Mouse (Mus musculus) neural tube, embryonic 14.5 days (tissue): ENCODE data around the gene 9230112D13Rik. TPM values are rescaled to one million over a fixed set of nuclear protein-coding genes. Genes with fewer than 3 reads are reported as not detected.

Experiments used
- ATAC-seq: fragments of 200-750 bp; cut with Nextera tagmentation; 2 replicates; pipeline ENCODE4 v1.8.0; 2017; ENCODE audit warnings: low read depth, mild to moderate bottlenecking, moderate TSS enrichment, moderate library complexity
- H3K27ac ChIP-seq: fragments of 300-500 bp; sonication (generic); 2 replicates; pipeline ENCODE4 v1.5.1; 2014; ENCODE audit warnings: low read depth, mild to moderate bottlenecking, control low read depth, low read length, moderate library complexity, mixed read lengths
- H3K27me3 ChIP-seq: fragments of 300-500 bp; sonication (generic); 2 replicates; pipeline ENCODE4 v1.6.1; 2014; ENCODE audit warnings: low read length; ENCODE audit not compliant: control insufficient read depth, insufficient read depth
- H3K36me3 ChIP-seq: fragments of 300-500 bp; sonication (generic); 2 replicates; pipeline ENCODE4 v1.6.1; 2014; ENCODE audit warnings: low read length, mixed read lengths; ENCODE audit not compliant: control insufficient read depth, insufficient read depth
- H3K4me1 ChIP-seq: fragments of 300-500 bp; sonication (generic); 2 replicates; pipeline ENCODE4 v1.6.1; 2014; ENCODE audit warnings: low read length; ENCODE audit not compliant: control insufficient read depth, insufficient read depth
- H3K4me2 ChIP-seq: fragments of 300-500 bp; sonication (generic); 2 replicates; pipeline ENCODE4 v1.6.1; 2014; ENCODE audit warnings: mild to moderate bottlenecking, low read depth, low read length, control low read depth
- H3K4me3 ChIP-seq: fragments of 300-500 bp; sonication (generic); 2 replicates; pipeline ENCODE4 v1.5.1; 2014; ENCODE audit warnings: low read depth, low read length, control low read depth, mixed read lengths
- H3K9ac ChIP-seq: fragments of 300-500 bp; sonication (generic); replicated peaks from 2 replicates; pipeline ENCODE4 v1.6.1; 2014; ENCODE audit warnings: low read depth, mild to moderate bottlenecking, control low read depth, low read length, mixed read lengths
- H3K9me3 ChIP-seq: fragments of 300-500 bp; sonication (generic); 2 replicates; pipeline ENCODE4 v1.6.1; 2016; ENCODE audit warnings: low read length; ENCODE audit not compliant: control insufficient read depth
- WGBS: fragments of 180-500 bp; shearing (Covaris S2); extraction: QIAGEN DNeasy Blood & Tissue Kit; methylation state at CpG from one replicate; pipeline ENCODE4 v1.1.7; 2014; 5-methylcytosine and 5-hydroxymethylcytosine counted together
- polyA plus RNA-seq: library from polyadenylated mRNA; unstranded; fragments of >200 nt; fragmentation: Nextera tagmentation; extraction: Ambion mirVana; gene quantifications from 2 replicates; pipeline ENCODE4 v1.2.1, GENCODE M21; 2014

The 9230112D13Rik gene
- polyA plus RNA-seq, 1 experiment from 2014 or later = not detected

DNA sequence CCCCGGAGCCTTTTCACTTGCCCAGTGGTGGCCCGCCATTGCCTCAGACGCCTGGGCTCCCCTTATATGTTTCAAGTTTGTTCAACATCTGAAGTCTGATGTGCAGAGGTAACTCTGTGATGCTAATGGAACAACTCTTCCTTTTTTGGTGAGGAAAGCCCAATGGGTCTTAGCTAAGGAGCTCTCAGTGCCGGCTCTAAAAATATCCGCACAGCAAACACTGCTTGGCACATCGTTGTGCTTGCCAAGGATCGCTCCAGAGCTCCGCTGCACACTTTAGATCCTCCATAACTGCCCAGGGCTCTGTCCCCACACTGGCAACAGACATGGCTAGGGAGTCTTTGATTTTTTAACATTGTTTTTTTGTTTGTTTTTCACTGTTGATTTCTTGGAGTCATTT is 6.2 kb upstream of the 9230112D13Rik start:
- Histone ChIP-seq H3K4me3 (no peak overlapping the region), H3K4me1 (no peaks in the 10 kb centered on the region), H3K9ac (no peak overlapping the region), H3K9me3 (no peaks in the 10 kb centered on the region), H3K27ac (no peak overlapping the region), H3K36me3 (no peaks in the 10 kb centered on the region), H3K4me2 (no peak overlapping the region), H3K27me3 (no peaks in the 10 kb centered on the region; the same call in 1 of the 2 replicates)
- 79% methylated on average over 8 of the region's 8 CpGs for WGBS
- no peak for ATAC-seq

DNA sequence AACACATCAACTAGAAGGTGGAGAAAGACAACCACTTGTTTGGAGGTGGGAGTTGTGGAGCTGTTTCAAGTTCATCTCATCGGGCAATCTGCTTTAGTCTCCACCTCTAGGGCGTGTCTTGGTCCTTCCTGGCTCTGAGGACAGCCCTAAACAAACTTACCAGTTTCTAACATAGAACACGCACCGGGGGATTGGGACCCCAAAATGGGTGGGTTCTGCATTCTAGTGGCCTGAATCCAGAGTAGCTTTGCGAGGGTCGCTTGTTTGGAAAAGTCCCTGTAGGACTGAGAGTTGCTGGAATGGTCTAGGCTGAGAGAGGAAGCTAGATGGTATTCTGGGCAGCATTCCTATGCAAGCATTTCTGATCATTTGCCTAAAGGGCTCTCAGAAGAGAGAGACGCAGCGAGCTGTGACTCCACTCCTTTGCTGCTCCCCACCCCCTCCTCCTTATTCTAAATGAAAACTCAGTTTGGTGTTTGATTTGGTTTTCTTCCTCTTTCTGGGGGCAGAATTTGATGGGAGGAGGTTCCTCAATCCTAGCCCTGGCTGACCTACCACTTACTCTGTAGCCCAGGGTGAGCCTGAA is 4.5 kb downstream of the 9230112D13Rik start:
- Histone ChIP-seq H3K4me2 (no peak overlapping the region), H3K4me1 (no peaks in the 10 kb centered on the region), H3K4me3 (no peak overlapping the region), H3K36me3 (no peaks in the 10 kb centered on the region), H3K27me3 (no peaks in the 10 kb centered on the region), H3K27ac (no peak overlapping the region), H3K9me3 (no peaks in the 10 kb centered on the region), H3K9ac (no peak overlapping the region)
- ATAC-seq = no peak
- 89% methylated on average over 8 of the region's 8 CpGs for WGBS

DNA sequence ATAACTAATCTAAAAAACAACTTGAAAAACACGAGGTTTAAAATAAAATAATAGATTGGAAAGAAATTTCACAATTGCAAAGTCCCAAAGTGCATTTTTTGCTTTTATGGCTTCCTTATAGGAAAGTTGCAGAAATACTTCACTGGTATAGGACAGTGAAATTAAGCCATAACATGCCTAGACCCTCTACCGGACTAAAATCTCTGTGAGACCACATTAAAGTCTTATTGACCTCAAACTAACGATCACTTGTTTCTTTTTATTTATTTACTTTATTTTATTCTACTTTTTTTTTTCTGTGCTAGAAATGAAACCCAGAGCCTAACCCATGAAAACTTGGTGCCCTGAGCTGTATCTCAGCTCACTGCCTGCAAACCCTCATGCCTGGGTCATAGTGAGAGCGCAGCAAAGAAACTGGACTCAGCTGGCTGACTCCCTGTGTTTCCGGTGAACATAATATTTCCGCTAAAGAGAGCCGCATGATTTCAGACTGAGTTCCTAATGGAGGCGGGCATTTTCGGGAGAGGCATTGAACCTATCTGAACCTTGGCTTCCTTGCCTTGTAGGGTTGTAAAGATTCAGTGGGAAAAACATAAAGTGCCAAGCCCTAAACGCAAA is 5.5 kb downstream of the 9230112D13Rik start:
- H3K4me2 ChIP-seq = no peak overlapping the region
- H3K27ac ChIP-seq = no peak overlapping the region
- H3K27me3 ChIP-seq = no peaks in the 10 kb centered on the region
- no peak overlapping the region for H3K9ac ChIP-seq
- no peaks in the 10 kb centered on the region for H3K36me3 ChIP-seq
- no peak overlapping the region for H3K4me3 ChIP-seq
- no peaks in the 10 kb centered on the region for H3K4me1 ChIP-seq
- no peak for ATAC-seq
- 90% methylated on average over 10 of the region's 10 CpGs for WGBS
- H3K9me3 ChIP-seq = no peaks in the 10 kb centered on the region

DNA sequence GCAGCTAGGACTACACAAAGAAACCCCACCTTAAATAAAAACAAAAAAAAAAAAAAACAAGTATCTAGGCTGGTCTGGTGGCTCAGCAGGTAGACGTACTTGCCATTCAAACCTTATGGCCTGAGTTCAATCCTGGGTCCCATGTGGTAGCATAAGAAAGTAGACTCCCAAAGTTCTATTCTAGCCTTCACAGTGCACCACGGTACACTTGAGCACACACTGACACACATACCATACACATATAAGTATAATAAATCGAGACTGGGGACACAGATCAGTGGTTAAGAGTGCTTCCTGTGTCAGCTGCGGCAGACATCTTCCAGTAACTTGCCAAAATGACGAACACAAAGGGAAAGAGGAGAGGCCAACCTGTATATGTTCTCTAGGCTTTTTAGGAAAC is 6.7 kb downstream of the 9230112D13Rik start:
- Histone ChIP-seq H3K9ac (no peak overlapping the region), H3K36me3 (no peaks in the 10 kb centered on the region), H3K4me1 (no peaks in the 10 kb centered on the region), H3K4me2 (no peak overlapping the region), H3K9me3 (no peaks in the 10 kb centered on the region), H3K27ac (no peak overlapping the region), H3K4me3 (no peak overlapping the region), H3K27me3 (no peaks in the 10 kb centered on the region)
- WGBS = 90% methylated on average over 5 of the region's 5 CpGs
- ATAC-seq = no peak

DNA sequence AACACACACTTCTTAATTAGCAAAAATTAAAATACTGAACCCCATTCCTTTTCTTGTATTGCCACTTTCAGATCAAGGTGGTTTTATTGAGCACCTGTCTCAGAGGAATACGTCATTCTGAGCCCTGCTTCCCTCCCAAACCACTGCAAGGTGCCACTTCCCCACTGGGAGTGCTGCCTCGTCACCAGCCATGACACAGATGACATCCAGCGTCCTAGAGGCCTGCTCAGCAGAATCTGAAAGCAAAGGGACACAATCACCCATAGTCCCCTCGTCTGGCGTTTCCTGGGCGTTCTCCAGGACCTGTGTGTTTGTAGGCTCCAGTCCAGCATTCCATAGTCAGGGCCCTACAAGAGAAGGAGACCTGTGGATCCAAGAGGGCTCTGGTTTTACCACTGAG is 8.5 kb downstream of the 9230112D13Rik start:
- Histone ChIP-seq H3K4me3 (no peak overlapping the region), H3K9ac (no peak overlapping the region), H3K4me2 (no peak overlapping the region), H3K9me3 (no peaks in the 10 kb centered on the region), H3K27ac (no peak overlapping the region), H3K36me3 (no peaks in the 10 kb centered on the region), H3K27me3 (no peaks in the 10 kb centered on the region), H3K4me1 (no peaks in the 10 kb centered on the region)
- 49% methylated on average over 6 of the region's 6 CpGs for whole genome bisulfite sequencing
- ATAC-seq = no peak

DNA sequence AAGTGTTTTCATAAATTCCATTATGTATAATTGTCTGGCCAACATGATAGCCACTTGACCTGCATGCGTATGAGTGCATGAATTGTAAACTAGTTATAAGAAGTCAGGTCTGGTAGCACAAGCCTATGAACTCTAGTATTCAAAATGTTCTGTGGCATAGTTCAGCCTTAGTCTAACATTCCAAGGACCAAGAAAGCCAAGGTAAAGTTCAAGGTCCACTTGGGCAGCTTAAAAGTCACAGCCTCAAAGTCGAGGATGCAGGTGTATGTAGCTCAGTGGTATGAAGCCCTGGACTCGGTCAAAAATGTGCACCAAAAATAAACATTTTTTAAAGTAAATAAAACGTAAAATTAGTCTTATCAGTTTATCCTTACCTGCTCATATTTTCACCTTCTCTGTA is 10.0 kb downstream of the 9230112D13Rik start:
- no peak for ATAC-seq
- no peak overlapping the region for H3K4me2 ChIP-seq
- H3K27me3 ChIP-seq = no peaks in the 10 kb centered on the region
- no peaks in the 10 kb centered on the region for H3K9me3 ChIP-seq
- H3K4me3 ChIP-seq = no peak overlapping the region
- peaks cover 7% of the 10 kb centered on the region; the same call in 1 of the 2 replicates for H3K4me1 ChIP-seq
- no peaks in the 10 kb centered on the region for H3K36me3 ChIP-seq
- no peak overlapping the region for H3K9ac ChIP-seq
- no peak overlapping the region for H3K27ac ChIP-seq
- whole genome bisulfite sequencing = 90% methylated on average over 4 of the region's 4 CpGs

DNA sequence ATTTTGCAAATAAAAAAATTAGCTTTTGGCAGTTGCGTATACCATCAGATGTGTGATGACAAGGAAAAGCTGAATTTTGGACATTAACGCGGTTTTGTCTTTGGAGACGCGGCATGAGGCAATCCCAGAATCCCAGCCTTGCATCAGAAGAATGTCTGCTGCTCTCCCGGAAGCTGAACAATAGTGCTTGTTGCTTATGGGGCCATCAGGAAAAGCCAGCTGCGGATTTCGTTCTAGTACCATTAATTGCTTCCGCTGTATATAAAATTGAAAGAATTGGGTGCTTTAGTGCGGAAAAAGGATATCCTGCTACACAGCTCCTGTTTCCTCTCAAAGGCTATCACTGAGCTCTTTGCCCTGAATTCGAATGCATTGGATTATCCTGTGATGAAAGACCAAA is 10.7 kb downstream of the 9230112D13Rik start:
- 75% methylated on average over 11 of the region's 11 CpGs for WGBS
- H3K27ac ChIP-seq = no peak overlapping the region
- ATAC-seq = no peak

DNA sequence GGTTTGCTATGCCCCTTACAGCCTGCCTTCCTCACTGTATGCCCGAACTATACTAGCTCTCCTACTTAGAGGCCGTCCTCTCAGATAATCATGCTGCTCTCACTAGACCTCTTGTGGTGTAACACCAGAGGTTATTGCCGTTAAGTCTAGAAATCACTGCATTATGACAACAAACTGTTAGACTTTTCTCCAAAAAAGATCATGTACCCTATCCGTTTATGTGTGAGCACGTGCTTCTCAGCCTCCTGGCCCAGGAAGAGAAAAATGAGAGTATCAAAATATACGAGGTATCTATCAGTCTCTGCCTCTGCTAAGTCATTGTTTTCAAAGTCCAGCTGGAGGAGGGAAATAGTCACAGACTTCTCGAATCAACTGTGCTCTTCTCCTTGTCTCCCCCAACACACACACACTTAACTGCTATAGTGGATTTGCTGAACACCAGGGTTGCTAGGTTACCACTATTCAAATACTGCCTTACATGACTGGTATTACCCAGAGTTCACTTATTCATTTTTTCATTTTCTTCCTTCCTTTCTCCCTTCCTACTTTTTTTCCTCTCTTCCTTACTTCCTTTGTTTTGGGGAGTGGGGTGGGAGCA is 13.7 kb downstream of the 9230112D13Rik start:
- Histone ChIP-seq H3K36me3 (no peaks in the 10 kb centered on the region), H3K4me3 (no peak overlapping the region), H3K9me3 (no peaks in the 10 kb centered on the region), H3K9ac (no peak overlapping the region), H3K27me3 (no peaks in the 10 kb centered on the region), H3K4me2 (no peak overlapping the region), H3K4me1 (peaks cover 7% of the 10 kb centered on the region; the same call in 1 of the 2 replicates), H3K27ac (no peak overlapping the region)
- no peak for ATAC-seq
- 50% methylated on average over 7 of the region's 7 CpGs for WGBS

More for the DNA sequence above, 10.7 kb downstream of the 9230112D13Rik start:
- Histone ChIP-seq H3K9ac (no peak overlapping the region), H3K9me3 (no peaks in the 10 kb centered on the region), H3K4me3 (no peak overlapping the region), H3K36me3 (no peaks in the 10 kb centered on the region), H3K27me3 (no peaks in the 10 kb centered on the region), H3K4me1 (peaks cover 7% of the 10 kb centered on the region; the same call in 1 of the 2 replicates), H3K4me2 (no peak overlapping the region)

DNA sequence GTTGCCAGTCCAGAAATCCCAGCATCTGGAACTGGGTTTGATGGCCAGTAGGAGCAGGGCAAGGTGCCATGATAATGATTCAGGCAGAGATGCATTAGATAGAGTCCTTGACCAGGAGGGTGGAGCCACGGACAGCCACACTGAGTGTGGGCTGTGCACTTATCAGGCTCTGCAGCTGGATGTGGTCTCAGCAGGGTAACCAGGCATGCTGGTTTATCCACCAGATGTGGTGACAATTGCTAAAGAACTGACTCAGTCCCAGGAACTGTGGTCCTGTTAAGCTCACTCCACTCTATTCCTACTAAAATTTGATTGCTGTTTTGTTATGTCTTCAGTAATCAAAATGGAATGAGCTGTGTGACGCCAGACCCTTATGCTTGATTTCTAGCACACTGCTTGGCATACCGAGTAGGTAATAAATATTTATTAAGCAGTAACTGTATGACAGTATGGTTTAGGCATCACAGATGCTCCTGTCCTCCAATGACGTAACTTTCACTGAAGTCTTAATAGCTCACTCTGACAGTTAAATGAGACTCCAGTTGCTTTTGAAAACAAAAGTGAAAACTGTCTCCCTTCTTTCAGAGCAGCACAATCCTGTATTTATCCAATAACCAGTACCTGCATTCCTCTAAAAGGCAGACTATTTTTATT is 14.3 kb downstream of the 9230112D13Rik start:
- Histone ChIP-seq H3K27ac (no peak overlapping the region), H3K27me3 (no peaks in the 10 kb centered on the region), H3K4me1 (peaks cover 11% of the 10 kb centered on the region; the same call in 1 of the 2 replicates), H3K36me3 (no peaks in the 10 kb centered on the region), H3K9me3 (no peaks in the 10 kb centered on the region), H3K9ac (no peak overlapping the region), H3K4me3 (no peak overlapping the region), H3K4me2 (no peak overlapping the region)
- 21% methylated on average over 4 of the region's 4 CpGs for WGBS
- peak; percentile 56 for ATAC-seq
